Mouse (Mus musculus) left cerebral cortex, postnatal 4 days (tissue): ENCODE results near the gene Slc38a3. TPM values are rescaled to one million over a fixed set of nuclear protein-coding genes. Genes with fewer than 3 reads are reported as not detected.

Source experiments
- DNase-seq: peaks from one replicate; pipeline ENCODE4 v3.0.0-alpha.2; 2022
- intact Hi-C: fragments of 180-260 bp; cut with DNase I; formaldehyde crosslinking; loops from one replicate; pipeline ENCODE4 v1.15.1; 2025
- total RNA-seq, 2 experiments: library from RNA; stranded (reverse); gene quantifications; 2 replicates each; pipeline ENCODE4 v1.2.3; 2021

The Slc38a3 gene
- total RNA-seq: 10 to 100 TPM; 65.0 to 68.4 TPM

- intact Hi-C loops: no loop called here
- no peak for DNase-seq
These were observed at the start of gene Slc38a3 for GRCm38 (mm10) chr9:107669480-107669945. Slc38a3 (minus strand) TSS chr9:107669530.

- peak; percentile 83 for DNase-seq
- intact Hi-C loops: no loop called here
These were observed 47.6 kb upstream of the Slc38a3 start for GRCm38 (mm10) chr9:107716951-107717350.

GRCm38 (mm10) chr9:107715632-107716031 lies 46.3 kb upstream of the Slc38a3 start:
- intact Hi-C loops: no loop called here
- DNase-seq: no peak

- intact Hi-C loops: no loop called here
These were observed 45.1 kb upstream of the Slc38a3 start for GRCm38 (mm10) chr9:107714221-107714952.

GRCm38 (mm10) chr9:107709697-107710483 lies 40.6 kb upstream of the Slc38a3 start, which contains the start of gene Sema3f:
Sema3f (minus strand) TSS chr9:107710475.
- peak; percentile 57 for DNase-seq
- intact Hi-C loops: no loop called here

More at GRCm38 (mm10) chr9:107714221-107714952, 45.1 kb upstream of the Slc38a3 start:
- DNase-seq: peak; percentile 82

GRCm38 (mm10) chr9:107709096-107709696 lies 39.9 kb upstream of the Slc38a3 start:
- intact Hi-C loops: no loop called here
- no peak for DNase-seq

GRCm38 (mm10) chr9:107708439-107709095 lies 39.2 kb upstream of the Slc38a3 start:
- DNase-seq: no peak
- intact Hi-C loops: no loop called here

GRCm38 (mm10) chr9:107707701-107708438 lies 38.5 kb upstream of the Slc38a3 start:
- DNase-seq: no peak
- intact Hi-C loops: no loop called here

GRCm38 (mm10) chr9:107706781-107707211 lies 37.5 kb upstream of the Slc38a3 start:
- intact Hi-C loops: no loop called here
- DNase-seq: no peak

- intact Hi-C loops: no loop called here
- no peak for DNase-seq
These were observed 34.2 kb upstream of the Slc38a3 start for GRCm38 (mm10) chr9:107703337-107704122.

GRCm38 (mm10) chr9:107702606-107703185 lies 33.4 kb upstream of the Slc38a3 start:
- intact Hi-C loops: no loop called here
- peak; percentile 75 for DNase-seq

- peak; percentile 96 for DNase-seq
- intact Hi-C loops: no loop called here
These were observed 32.3 kb upstream of the Slc38a3 start for GRCm38 (mm10) chr9:107701594-107701993.

- no peak for DNase-seq
- intact Hi-C loops: no loop called here
These were observed 30.8 kb upstream of the Slc38a3 start for GRCm38 (mm10) chr9:107700114-107700571.

- DNase-seq: no peak
- intact Hi-C loops: loop anchor here (5.0 kb wide), 1 partner anchor 38 kb away; no protein-coding TSS in a partner anchor
These were observed 30.1 kb upstream of the Slc38a3 start for GRCm38 (mm10) chr9:107699376-107699980.

GRCm38 (mm10) chr9:107698611-107699190 lies 29.4 kb upstream of the Slc38a3 start:
- intact Hi-C loops: loop anchor here (5.0 kb wide), 1 partner anchor 39 kb away; no protein-coding TSS in a partner anchor

GRCm38 (mm10) chr9:107697811-107698521 lies 28.6 kb upstream of the Slc38a3 start:
- intact Hi-C loops: loop anchor here (5.0 kb wide), 1 partner anchor 39 kb away; no protein-coding TSS in a partner anchor
- DNase-seq: no peak

More at GRCm38 (mm10) chr9:107698611-107699190, 29.4 kb upstream of the Slc38a3 start:
- DNase-seq: no peak
